Mouse (Mus musculus) kidney, embryonic 14.5 days (tissue): ENCODE data around the gene Olfr393. TPM values are rescaled to one million over a fixed set of nuclear protein-coding genes. Genes with fewer than 3 reads are reported as not detected.

Source experiments
- ATAC-seq: fragments of 200-750 bp; cut with Nextera tagmentation; 2 replicates; pipeline ENCODE4 v1.8.0; 2017; ENCODE audit warnings: moderate number of reproducible peaks, mild to moderate bottlenecking, moderate TSS enrichment, moderate library complexity; ENCODE audit not compliant: low FRiP score, low TSS enrichment
- H3K27ac ChIP-seq: fragments of 300-500 bp; sonication (generic); 2 replicates; pipeline ENCODE4 v1.5.1; 2014; ENCODE audit warnings: low read depth, mild to moderate bottlenecking, low read length, moderate library complexity, mixed read lengths
- H3K27me3 ChIP-seq: fragments of 300-500 bp; sonication (generic); 2 replicates; pipeline ENCODE4 v1.6.1; 2014; ENCODE audit warnings: mild to moderate bottlenecking, low read length; ENCODE audit not compliant: control insufficient read depth, insufficient read depth
- H3K36me3 ChIP-seq: fragments of 300-500 bp; sonication (generic); 2 replicates; pipeline ENCODE4 v1.6.1; 2014; ENCODE audit warnings: low read length, mixed read lengths; ENCODE audit not compliant: control insufficient read depth, insufficient read depth
- H3K4me1 ChIP-seq: fragments of 300-500 bp; sonication (generic); 2 replicates; pipeline ENCODE4 v1.6.1; 2014; ENCODE audit warnings: low read length, mixed read lengths; ENCODE audit not compliant: control insufficient read depth, insufficient read depth
- H3K4me2 ChIP-seq: fragments of 300-500 bp; sonication (generic); replicated peaks from 2 replicates; pipeline ENCODE4 v1.6.1; 2014; ENCODE audit warnings: low read depth, mild to moderate bottlenecking, low read length
- H3K4me3 ChIP-seq: fragments of 300-500 bp; sonication (generic); 2 replicates; pipeline ENCODE4 v1.5.1; 2014; ENCODE audit warnings: mild to moderate bottlenecking, low read length
- H3K9ac ChIP-seq: fragments of 300-500 bp; sonication (generic); 2 replicates; pipeline ENCODE4 v1.6.1; 2014; ENCODE audit warnings: low read depth, mild to moderate bottlenecking, low read length, moderate library complexity
- H3K9me3 ChIP-seq: fragments of 300-500 bp; sonication (generic); 2 replicates; pipeline ENCODE4 v1.6.1; 2016; ENCODE audit warnings: low read length; ENCODE audit not compliant: control insufficient read depth
- WGBS: fragments of 180-500 bp; shearing (Covaris S2); extraction: QIAGEN DNeasy Blood & Tissue Kit; methylation state at CpG from one replicate; pipeline ENCODE4 v1.1.7; 2014; 5-methylcytosine and 5-hydroxymethylcytosine counted together
- polyA plus RNA-seq: library from polyadenylated mRNA; unstranded; fragments of >200 nt; fragmentation: Nextera tagmentation; extraction: Ambion mirVana; gene quantifications from 2 replicates; pipeline ENCODE4 v1.2.1, GENCODE M21; 2014

Olfr393 gene
- not detected in 2 replicates for polyA plus RNA-seq

DNA sequence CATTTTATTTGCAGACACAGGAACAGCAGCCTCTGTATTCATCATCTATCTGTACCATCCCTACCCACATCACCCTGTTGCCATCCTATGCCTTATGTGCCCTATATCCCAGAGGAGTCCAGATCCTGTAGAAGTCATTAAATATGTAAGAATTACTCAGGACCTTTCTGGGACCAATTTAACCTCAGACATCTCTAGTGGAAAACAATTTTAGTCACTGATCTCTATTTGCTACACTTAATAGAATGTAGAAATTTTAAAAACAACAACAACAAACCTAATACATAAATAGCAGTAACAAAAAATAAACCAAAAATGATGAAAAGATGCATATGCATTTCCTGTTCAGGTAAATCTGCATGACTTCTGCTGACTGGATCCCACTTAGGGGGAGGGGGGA is at the start of gene Olfr393:
Gene Olfr393, minus strand, starts transcription at position 101 of the 400 bp plus-strand sequence.
- ATAC-seq = no peak
- H3K4me2 ChIP-seq = no peak within 1 kb of the TSS
- H3K27me3 ChIP-seq = no peaks in the 10 kb centered on the region
- no peaks in the 10 kb centered on the region for H3K36me3 ChIP-seq
- H3K9ac ChIP-seq = no peak within 1 kb of the TSS
- H3K9me3 ChIP-seq = no peaks in the 10 kb centered on the region
- H3K4me1 ChIP-seq = no peaks in the 10 kb centered on the region
- H3K4me3 ChIP-seq = no peak within 1 kb of the TSS
- no peak within 1 kb of the TSS for H3K27ac ChIP-seq

- no peak within 1 kb of the TSS for H3K4me2 ChIP-seq
- no peaks in the 10 kb centered on the region for H3K36me3 ChIP-seq
- H3K4me1 ChIP-seq = no peaks in the 10 kb centered on the region
- H3K27ac ChIP-seq = no peak within 1 kb of the TSS
- H3K9ac ChIP-seq = no peak within 1 kb of the TSS
- H3K9me3 ChIP-seq = no peaks in the 10 kb centered on the region
- H3K27me3 ChIP-seq = no peaks in the 10 kb centered on the region
- no peak for ATAC-seq
- WGBS = 96% methylated on average over 1 of the region's 1 CpGs
- no peak within 1 kb of the TSS for H3K4me3 ChIP-seq
Observed at GRCm38 (mm10) chr11:73890671-73891070, 39.4 kb upstream of the Olfr393 start, which contains the start of gene Olfr394. Gene Olfr394, minus strand, starts transcription at chr11:73890771.

GRCm38 (mm10) chr11:73816949-73817348 is 34.3 kb downstream of the Olfr393 start, which contains the start of gene Olfr392:
Gene Olfr392, minus strand, starts transcription at chr11:73817049.
- WGBS = 88% methylated on average over 1 of the region's 1 CpGs
- no peak within 1 kb of the TSS for H3K9ac ChIP-seq
- no peak within 1 kb of the TSS for H3K4me3 ChIP-seq
- no peak for ATAC-seq
- H3K4me1 ChIP-seq = no peaks in the 10 kb centered on the region
- no peaks in the 10 kb centered on the region for H3K36me3 ChIP-seq
- H3K4me2 ChIP-seq = no peak within 1 kb of the TSS
- H3K27me3 ChIP-seq = no peaks in the 10 kb centered on the region
- no peak within 1 kb of the TSS for H3K27ac ChIP-seq
- no peaks in the 10 kb centered on the region for H3K9me3 ChIP-seq

DNA sequence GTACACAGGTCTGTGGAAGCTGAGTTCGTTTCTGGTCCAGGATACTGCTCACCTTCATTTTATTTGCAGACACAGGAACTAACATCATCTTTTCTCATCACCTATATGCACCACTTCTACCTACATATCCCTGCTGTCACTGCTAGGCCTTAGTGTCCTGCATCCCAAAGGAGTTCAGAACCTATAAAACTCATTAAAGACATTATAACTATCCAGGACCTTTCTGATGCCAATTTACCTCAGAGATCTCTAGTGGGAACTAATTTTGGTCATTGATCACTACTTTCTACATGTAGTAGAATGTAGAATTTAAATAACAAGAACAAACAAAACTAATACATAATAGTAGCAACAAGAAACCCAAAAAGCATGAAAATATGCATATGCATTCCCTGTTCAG is 48.3 kb downstream of the Olfr393 start, which contains the start of gene Olfr391-ps:
Gene Olfr391-ps, minus strand, starts transcription at position 101 of the 400 bp plus-strand sequence.
- Histone ChIP-seq H3K9ac (no peak within 1 kb of the TSS), H3K9me3 (peaks cover 3% of the 10 kb centered on the region; the same call in 1 of the 2 replicates), H3K36me3 (no peaks in the 10 kb centered on the region), H3K27me3 (no peaks in the 10 kb centered on the region), H3K4me2 (no peak within 1 kb of the TSS), H3K4me3 (no peak within 1 kb of the TSS), H3K27ac (no peak within 1 kb of the TSS), H3K4me1 (no peaks in the 10 kb centered on the region)
- no peak for ATAC-seq
- WGBS = 41% methylated on average over 1 of the region's 1 CpGs

Other genes with a start within 250 kb of the Olfr393 start
- gene Zfp735, start 162.7 kb downstream of the Olfr393 start, polyA plus RNA-seq = not detected in 2 replicates
- not detected in 2 replicates for gene Olfr389, start 70.7 kb downstream of the Olfr393 start, polyA plus RNA-seq
- not detected in 2 replicates for gene Olfr390, start 68.5 kb downstream of the Olfr393 start, polyA plus RNA-seq
- gene Olfr391-ps, start 48.4 kb downstream of the Olfr393 start, polyA plus RNA-seq = not detected in 2 replicates
- gene Olfr392, start 34.4 kb downstream of the Olfr393 start, polyA plus RNA-seq = not detected in 2 replicates
- gene Olfr394, start 39.3 kb upstream of the Olfr393 start, polyA plus RNA-seq = not detected in 2 replicates
- gene Olfr395, start 57.8 kb upstream of the Olfr393 start, polyA plus RNA-seq = not detected in 2 replicates
- gene Olfr23, start 85.2 kb upstream of the Olfr393 start, polyA plus RNA-seq = not detected in 2 replicates
- gene Olfr397, start 109.4 kb upstream of the Olfr393 start, polyA plus RNA-seq = not detected in 2 replicates
- not detected in 2 replicates for gene Olfr398, start 139.0 kb upstream of the Olfr393 start, polyA plus RNA-seq
- gene Olfr139, start 205.1 kb upstream of the Olfr393 start, polyA plus RNA-seq = not detected in 2 replicates
- not detected in 2 replicates for gene Olfr399, start 205.2 kb upstream of the Olfr393 start, polyA plus RNA-seq
- gene Zfp616, start 218.5 kb upstream of the Olfr393 start, polyA plus RNA-seq = not detected in 2 replicates